Mouse (Mus musculus): ENCODE results near the gene Surf6.

DNA sequence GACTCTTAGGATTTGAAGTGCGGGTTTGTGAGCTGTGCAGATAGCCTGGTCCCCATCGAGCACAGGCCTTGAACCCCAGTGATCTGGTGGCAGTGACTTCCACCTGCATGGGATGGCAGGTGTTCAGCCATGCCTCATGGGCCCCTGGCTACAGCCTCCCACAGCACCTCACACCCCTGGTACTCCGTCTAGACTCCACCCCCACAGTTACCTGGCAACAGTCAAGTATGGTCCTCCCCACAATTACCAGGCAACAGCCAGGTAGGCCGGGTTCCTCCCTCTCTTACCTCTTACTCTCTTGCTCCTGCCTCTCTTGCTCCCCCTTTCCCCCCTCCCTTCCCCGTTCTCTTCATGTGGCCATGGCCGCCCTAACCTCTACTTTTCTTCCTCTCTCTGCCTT, 32.0 kb downstream of the Surf6 start:
- TF ChIP-seq POLR2A (IDR thresholded peaks at IDR 0.05; ENCODE audit: low read depth, low read length) (no peak), CTCF (IDR thresholded peaks at IDR 0.05; ENCODE audit: extremely low read depth, insufficient read length, insufficient replicate concordance, low read depth, low read length) (no peak)

All from small intestine, adult 2 months (tissue).